In genomic region chr19:24701716-24702115, GRCm38 (mm10) we compare ENCODE assay signal across 15 mouse cellular contexts. TPM values are rescaled to one million over a fixed set of nuclear protein-coding genes. Genes with fewer than 3 reads are reported as not detected.
DNase-seq lines count a peak whose midpoint lies in the region; ATAC-seq and TF ChIP-seq lines count a peak whose summit lies in the region.
"Had no signal": no experiment of that assay in that cellular context is flagged by ENCODE, and none has a peak within 500 bp of the region (broad histone marks: within the 10 kb centered on the region; RNA-seq: fewer than 3 reads in every experiment).

No protein-coding gene starts in this region.

- peak overlapping the region; percentile 16; the same call in 1 of the 2 replicates for H3K27ac ChIP-seq in hindbrain, embryonic 10.5 days
- no peak overlapping the region for H3K27ac ChIP-seq in hindbrain, embryonic 11.5 days (ENCODE audit: low read depth, low read length)
- H3K27ac ChIP-seq in kidney, postnatal 0 days: no peak overlapping the region
- H3K27ac ChIP-seq: embryonic facial prominence, embryonic 12.5 days; hindbrain, embryonic 12.5 days; limb, embryonic 12.5 days; midbrain, embryonic 15.5 days had no signal

- ATAC-seq in hindbrain, embryonic 11.5 days (ENCODE audit: low FRiP score): no peak
- ATAC-seq in kidney, postnatal 0 days (replicated peaks; ENCODE audit: low FRiP score, low read depth): no peak
- ATAC-seq: CD4-positive, CD25-positive, alpha-beta regulatory T cell, adult 4 months; forebrain, embryonic 16.5 days; midbrain, embryonic 15.5 days had no signal

- H3K4me2 ChIP-seq in hindbrain, embryonic 11.5 days (replicated peaks; ENCODE audit: low read depth, low read length): no peak overlapping the region
- no peak overlapping the region for H3K4me2 ChIP-seq in kidney, postnatal 0 days (ENCODE audit: low read length)
- H3K4me2 ChIP-seq: embryonic facial prominence, embryonic 12.5 days; hindbrain, embryonic 12.5 days; limb, embryonic 12.5 days; midbrain, embryonic 15.5 days had no signal

- no peaks in the 10 kb centered on the region for H3K36me3 ChIP-seq in hindbrain, embryonic 10.5 days
- no peaks in the 10 kb centered on the region for H3K36me3 ChIP-seq in hindbrain, embryonic 11.5 days (ENCODE audit: control insufficient read depth, insufficient read depth, low read length)
- no peaks in the 10 kb centered on the region for H3K36me3 ChIP-seq in kidney, postnatal 0 days (ENCODE audit: insufficient read depth, low read length)
- H3K36me3 ChIP-seq: embryonic facial prominence, embryonic 12.5 days; hindbrain, embryonic 12.5 days; limb, embryonic 12.5 days; midbrain, embryonic 15.5 days had no signal

- H3K4me3 ChIP-seq in hindbrain, embryonic 10.5 days: no peak overlapping the region
- no peak overlapping the region for H3K4me3 ChIP-seq in hindbrain, embryonic 11.5 days (ENCODE audit: low read depth, low read length)
- H3K4me3 ChIP-seq in lung, adult 2 months (replicated peaks; ENCODE audit: extremely low read depth, low read depth, low read length): no peak overlapping the region
- H3K4me3 ChIP-seq in kidney, postnatal 0 days (replicated peaks; ENCODE audit: low read depth, low read length): no peak overlapping the region
- H3K4me3 ChIP-seq: embryonic facial prominence, embryonic 12.5 days; hindbrain, embryonic 12.5 days; limb, embryonic 12.5 days; midbrain, embryonic 15.5 days had no signal

- H3K27me3 ChIP-seq in hindbrain, embryonic 10.5 days (ENCODE audit: insufficient read depth, poor library complexity, severe bottlenecking): no peaks in the 10 kb centered on the region
- no peaks in the 10 kb centered on the region for H3K27me3 ChIP-seq in hindbrain, embryonic 11.5 days (ENCODE audit: control insufficient read depth, insufficient read depth, low read length)
- H3K27me3 ChIP-seq in kidney, postnatal 0 days (ENCODE audit: insufficient read depth, low read length): no peaks in the 10 kb centered on the region
- H3K27me3 ChIP-seq: embryonic facial prominence, embryonic 12.5 days; hindbrain, embryonic 12.5 days; midbrain, embryonic 15.5 days had no signal

- H3K4me1 ChIP-seq in hindbrain, embryonic 10.5 days (replicated peaks): peaks cover 6% of the 10 kb centered on the region
- no peaks in the 10 kb centered on the region for H3K4me1 ChIP-seq in hindbrain, embryonic 11.5 days (replicated peaks; ENCODE audit: control insufficient read depth, insufficient read depth, low read length)
- peaks cover 9% of the 10 kb centered on the region for H3K4me1 ChIP-seq in lung, adult 2 months (ENCODE audit: control insufficient read depth, insufficient read depth, low read length)
- peaks cover 6% of the 10 kb centered on the region for H3K4me1 ChIP-seq in kidney, postnatal 0 days (replicated peaks; ENCODE audit: insufficient read depth, low read length)
- H3K4me1 ChIP-seq: hindbrain, embryonic 12.5 days; midbrain, embryonic 15.5 days had no signal

- H3K9me3 ChIP-seq in hindbrain, embryonic 10.5 days: no peaks in the 10 kb centered on the region
- H3K9me3 ChIP-seq in hindbrain, embryonic 11.5 days (ENCODE audit: control insufficient read depth, low read length): no peaks in the 10 kb centered on the region
- H3K9me3 ChIP-seq in kidney, postnatal 0 days (replicated peaks; ENCODE audit: low read length): no peaks in the 10 kb centered on the region
- H3K9me3 ChIP-seq: embryonic facial prominence, embryonic 12.5 days; hindbrain, embryonic 12.5 days; limb, embryonic 12.5 days; midbrain, embryonic 15.5 days had no signal

- TF ChIP-seq CTCF in lung, adult 2 months (IDR thresholded peaks at IDR 0.05; ENCODE audit: insufficient read depth, low read length): no peak
- TF ChIP-seq CTCF in kidney, postnatal 0 days (IDR thresholded peaks at IDR 0.05; ENCODE audit: low read depth): peak; percentile 48; the same call in 1 of the 2 replicates

- no peak overlapping the region for H3K9ac ChIP-seq in hindbrain, embryonic 11.5 days (ENCODE audit: low read depth, low read length)
- H3K9ac ChIP-seq in kidney, postnatal 0 days (ENCODE audit: low read depth, low read length): no peak overlapping the region
- H3K9ac ChIP-seq: embryonic facial prominence, embryonic 12.5 days; hindbrain, embryonic 12.5 days; limb, embryonic 12.5 days; midbrain, embryonic 15.5 days had no signal

- no peak for TF ChIP-seq POLR2A in lung, adult 2 months (IDR thresholded peaks at IDR 0.05; ENCODE audit: borderline replicate concordance, extremely low read depth, low read depth, low read length)

- WGBS in hindbrain, embryonic 10.5 days: 74% methylated on average over 8 of the region's 8 CpGs
- WGBS in hindbrain, embryonic 11.5 days: 71% methylated on average over 8 of the region's 8 CpGs
- 68% methylated on average over 8 of the region's 8 CpGs for WGBS in lung, adult 2 months
- 56% methylated on average over 8 of the region's 8 CpGs for WGBS in kidney, postnatal 0 days

- DNase-seq in hindbrain, embryonic 10.5 days (ENCODE audit: low spot score): no peak
- no peak for DNase-seq in hindbrain, embryonic 11.5 days (ENCODE audit: low spot score)
- DNase-seq in lung, postnatal 10 days: peak; percentile 51
- no peak for DNase-seq in lung, adult 2 months
- no peak for DNase-seq in kidney, postnatal 0 days (ENCODE audit: low spot score)
- DNase-seq in urinary bladder, postnatal 36 days (ENCODE audit: low spot score in 2 of 2): no peak
- no peak for DNase-seq in gastrocnemius, adult 8-10 months (ENCODE audit: low spot score in 2 of 2)
- DNase-seq: cerebellum, postnatal 25 days; thymus, postnatal 14 days had no signal

RNA-seq across cellular contexts. Expression of gene Tmem252, which starts 27.9 kb away (rescaled TPM):
- polyA plus RNA-seq in hindbrain, embryonic 10.5 days (2016; fragmentation: Nextera tagmentation; extraction: Ambion mirVana): 0.25 and 0.35 TPM in 2 replicates
- polyA plus RNA-seq in hindbrain, embryonic 11.5 days (2014; fragmentation: Nextera tagmentation; extraction: Ambion mirVana): 0.57 and 0.88 TPM in 2 replicates
- 1.0 and 2.0 TPM in 2 replicates for polyA plus RNA-seq in lung, adult 2 months (2012; rRNA removed)
- polyA plus RNA-seq in kidney, postnatal 0 days (2015; fragmentation: Nextera tagmentation; extraction: Ambion mirVana): 17.5 and 21.5 TPM in 2 replicates
- under 1 TPM in 2 of 4 experiments, not detected in 2; 0.05 to 0.13 TPM for total RNA-seq in gastrocnemius, adult 8-10 months (2022)
- polyA plus RNA-seq: CD4-positive, CD25-positive, alpha-beta regulatory T cell, adult 4 months had no signal
